Mouse (Mus musculus): ENCODE data around the gene Fam169a. TPM values are rescaled to one million over a fixed set of nuclear protein-coding genes. Genes with fewer than 3 reads are reported as not detected.
"Not testable (repeated sequence)": the region's sequence is repeated elsewhere in the genome, so short reads cannot be mapped to it uniquely, and the experiment has no call there.

Gene Fam169a
- total RNA-seq (2021) = 10 to 100 TPM; 51.9 to 53.1 TPM
- long read RNA-seq, experiment 1, full-length matches to known transcripts = 40 of 72 reads
- long read RNA-seq, experiment 1, partial matches to known transcripts = 4 of 72 reads
- long read RNA-seq, experiment 1, other reads (novel, unspliced or antisense) = 28 of 72 reads
- long read RNA-seq, experiment 2, full-length matches to known transcripts = 27 of 55 reads
- long read RNA-seq, experiment 2, partial matches to known transcripts = 7 of 55 reads
- long read RNA-seq, experiment 2, other reads (novel, unspliced or antisense) = 21 of 55 reads

DNA sequence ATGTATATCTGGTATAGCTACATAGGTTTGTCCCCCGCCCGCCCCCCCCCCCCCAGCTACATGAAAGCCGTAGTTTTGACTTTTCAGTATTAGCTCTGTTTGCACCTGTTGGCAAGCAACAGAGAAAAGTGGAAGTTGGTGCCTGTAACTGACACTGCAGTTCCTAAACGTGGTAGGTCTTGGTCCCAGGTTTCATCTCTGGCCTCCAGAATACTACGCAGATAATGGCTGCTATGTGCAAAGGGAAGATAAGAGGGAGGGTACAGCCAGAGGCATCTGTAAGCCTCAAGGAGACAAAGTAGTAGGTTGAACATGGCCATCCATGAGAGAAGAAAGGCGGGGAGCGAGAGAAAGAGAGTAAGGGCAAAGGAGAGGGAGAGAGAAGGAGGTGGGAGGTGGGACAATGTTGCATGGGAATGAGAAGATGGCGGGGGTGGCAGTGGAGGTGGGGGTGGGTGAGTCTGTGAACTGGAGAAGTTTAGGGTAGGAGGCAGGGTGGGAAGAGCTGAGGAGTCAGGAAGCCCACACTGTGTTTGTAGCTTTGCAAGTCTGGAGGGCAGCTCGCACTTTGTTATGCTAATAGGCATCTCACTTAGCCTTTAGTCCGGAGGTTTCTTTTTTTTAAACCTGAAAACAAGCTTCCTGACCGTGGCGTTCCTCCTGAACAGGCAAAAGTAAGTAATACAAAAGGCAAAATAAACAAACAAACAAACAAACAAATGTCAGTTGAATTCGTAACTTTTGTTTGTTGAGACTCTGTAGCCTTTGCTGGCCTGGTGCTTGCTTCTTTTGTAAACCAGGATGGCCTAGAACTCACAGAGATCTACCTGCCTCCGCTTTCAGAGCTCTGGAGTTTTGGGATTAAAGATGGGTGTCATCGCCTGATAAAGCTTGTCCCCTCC lies at the start of gene Fam169a:
Gene Fam169a, plus strand, starts transcription at position 638 of the 902 bp plus-strand sequence.
- no peak for DNase-seq (ENCODE audit: low spot score in 2 of 2)

DNA sequence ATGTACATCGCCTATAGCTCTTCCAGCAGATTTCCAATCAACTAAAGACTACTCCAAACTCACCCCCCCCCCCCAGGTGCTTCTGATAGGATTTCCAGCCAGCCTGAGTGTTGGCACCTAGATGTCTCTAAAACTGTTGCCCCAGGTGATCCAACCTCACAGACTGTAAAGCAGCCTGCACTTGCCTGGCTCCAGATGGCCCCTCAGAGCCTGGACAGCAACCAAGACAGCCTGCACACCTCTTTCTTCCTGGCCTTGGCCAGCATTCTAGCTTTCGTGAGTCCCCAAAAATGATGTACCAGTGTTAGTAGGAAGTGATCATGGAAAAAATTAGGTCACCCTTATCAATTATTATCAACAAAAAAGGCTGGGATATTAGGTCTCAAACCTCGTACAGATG lies 49.4 kb upstream of the Fam169a start:
- no peak for DNase-seq (ENCODE audit: low spot score in 2 of 2)

DNA sequence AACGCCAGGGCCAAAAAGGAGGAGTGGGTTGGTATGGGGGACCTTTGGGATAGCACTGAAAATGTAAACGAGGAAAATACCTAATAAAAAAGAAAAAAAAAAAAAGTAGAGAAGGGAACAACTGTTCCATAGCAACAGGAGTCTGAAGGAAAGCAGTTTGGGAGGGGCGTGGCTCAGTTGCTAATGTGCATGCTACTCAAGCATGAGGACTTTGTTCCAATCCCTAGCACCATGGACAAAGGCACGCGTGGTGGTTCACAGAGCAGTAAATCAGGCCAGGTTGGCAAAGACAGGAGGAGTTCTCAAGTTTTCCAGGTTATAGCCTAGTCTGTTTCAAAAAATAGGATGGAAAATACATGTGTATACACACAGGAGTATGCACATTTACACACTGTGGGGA lies 47.0 kb upstream of the Fam169a start:
- DNase-seq (ENCODE audit: low spot score in 2 of 2) = no peak

DNA sequence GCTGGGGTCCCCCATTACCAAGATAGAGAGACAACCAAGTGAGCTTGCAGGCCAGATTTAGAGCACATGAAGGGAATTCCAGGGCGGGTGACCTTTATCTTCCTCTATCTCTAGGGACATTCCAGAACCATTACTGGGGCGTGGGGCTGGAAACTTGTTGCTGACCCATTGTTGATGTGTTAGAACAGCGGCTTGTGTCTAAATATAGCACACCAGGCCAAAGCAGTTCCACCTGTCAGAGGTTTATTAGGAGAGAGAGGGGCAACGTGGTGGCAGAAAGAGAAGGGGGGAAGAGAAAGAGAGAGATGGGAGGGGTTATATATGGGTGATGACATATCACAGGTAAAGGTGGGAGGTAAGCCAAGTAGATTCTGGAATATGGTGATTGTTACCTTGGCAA lies 45.2 kb upstream of the Fam169a start:
- no peak for DNase-seq (ENCODE audit: low spot score in 2 of 2)

DNA sequence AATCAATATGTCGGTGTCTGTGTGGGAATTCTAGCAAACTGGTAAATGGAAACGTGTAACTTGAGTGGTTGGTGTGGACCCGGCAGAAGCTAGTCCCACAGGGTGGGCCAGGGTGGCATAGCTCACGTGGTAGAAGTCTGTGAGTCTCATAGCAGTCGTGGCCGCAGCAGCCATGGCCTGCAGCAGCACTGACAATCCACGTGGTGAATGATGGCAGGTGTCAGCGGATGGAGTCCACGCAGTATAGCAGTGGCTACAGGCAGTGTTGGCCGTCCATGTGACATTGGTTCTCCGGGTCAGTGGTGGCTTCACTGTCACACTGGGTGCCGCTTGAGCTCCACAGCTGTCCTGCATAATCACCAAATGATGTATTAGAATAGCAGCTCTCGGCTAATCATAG lies 37.0 kb upstream of the Fam169a start:
- DNase-seq (ENCODE audit: low spot score in 2 of 2) = no peak

DNA sequence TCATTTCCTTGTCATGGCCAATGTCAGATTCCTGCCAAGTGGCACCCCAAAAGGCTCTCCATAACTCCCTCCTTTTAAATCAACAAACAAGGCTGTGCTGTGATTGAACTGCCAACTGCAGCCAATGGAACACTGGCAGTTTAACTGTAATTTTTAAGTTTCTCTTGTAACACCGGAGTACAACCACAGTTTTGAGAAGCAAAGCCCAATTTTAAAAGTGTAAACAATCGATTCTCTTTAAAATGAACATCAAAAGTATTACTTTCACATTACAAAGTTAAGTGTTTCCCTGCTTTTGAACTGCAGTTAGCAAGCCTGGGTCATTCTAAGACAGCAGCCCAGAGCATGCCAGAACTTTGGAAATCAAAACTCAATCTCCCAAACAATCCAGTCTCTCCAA lies 32.8 kb upstream of the Fam169a start, which contains the start of gene 1700029F12Rik:
Gene 1700029F12Rik, minus strand, starts transcription at position 101 of the 400 bp plus-strand sequence.
- no peak for DNase-seq (ENCODE audit: low spot score in 2 of 2)

DNA sequence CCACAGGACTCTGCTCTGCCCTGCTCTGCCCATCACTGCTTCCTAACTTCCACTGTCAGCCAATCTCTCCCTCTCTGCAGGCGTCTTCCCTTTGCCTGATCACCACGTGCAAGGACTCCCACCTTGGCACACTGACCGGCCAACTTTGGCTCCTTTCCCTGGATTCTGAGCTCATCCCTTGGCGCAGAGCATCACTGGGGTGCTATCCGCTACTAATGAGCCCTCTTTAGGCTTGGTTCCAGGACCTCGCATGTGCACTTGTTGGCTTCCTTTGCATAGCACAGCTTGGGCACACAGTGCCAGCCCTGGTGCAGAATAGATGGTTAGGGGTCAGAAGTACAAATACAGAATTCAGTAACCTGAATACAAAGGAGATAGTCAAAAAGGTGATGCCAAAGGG lies 15.9 kb upstream of the Fam169a start:
- peak in 1 of 2 experiments; percentile 5 for DNase-seq (ENCODE audit: low spot score in 2 of 2)

DNA sequence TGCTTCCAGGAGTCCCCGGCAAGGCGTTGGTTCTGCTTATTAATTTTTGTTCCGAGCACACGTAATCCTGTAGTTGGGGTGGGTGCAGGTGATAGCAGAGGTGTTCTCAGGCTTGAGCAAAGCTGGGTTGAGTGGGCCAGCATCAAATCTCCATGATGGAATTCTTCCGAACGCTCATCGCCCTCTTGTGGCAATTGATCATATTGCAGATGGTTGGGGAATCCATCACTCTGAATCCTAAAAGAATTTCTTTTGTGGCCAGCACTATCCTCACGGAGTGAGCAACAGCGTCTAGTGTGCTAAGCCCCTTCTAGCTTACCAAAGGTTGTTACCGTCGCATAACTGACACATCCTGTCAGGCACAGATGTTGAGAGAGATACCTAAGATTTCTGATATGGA lies 14.4 kb upstream of the Fam169a start:
- peak; percentile 79 to 92 for DNase-seq (ENCODE audit: low spot score in 2 of 2)

DNA sequence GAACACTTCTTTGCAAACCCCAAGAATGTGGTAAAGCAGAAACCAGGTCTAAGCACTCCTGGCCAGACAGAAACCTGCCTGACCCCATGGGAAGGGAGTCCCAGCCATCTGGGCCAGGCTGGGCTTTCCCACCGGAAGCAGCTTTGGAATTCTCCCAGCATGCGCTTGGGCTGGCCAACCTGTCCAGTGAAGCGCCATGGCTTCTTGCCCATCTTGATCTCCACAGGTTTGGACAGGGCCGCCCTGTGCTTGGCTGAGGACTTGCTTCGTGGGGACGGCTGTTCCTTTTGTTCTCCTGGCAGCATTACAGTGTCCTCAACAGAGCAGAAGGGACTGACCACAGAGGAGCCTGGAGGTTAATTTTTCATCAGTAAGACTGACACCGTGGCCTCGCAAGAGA lies 13.2 kb upstream of the Fam169a start:
- DNase-seq (ENCODE audit: low spot score in 2 of 2) = no peak

DNA sequence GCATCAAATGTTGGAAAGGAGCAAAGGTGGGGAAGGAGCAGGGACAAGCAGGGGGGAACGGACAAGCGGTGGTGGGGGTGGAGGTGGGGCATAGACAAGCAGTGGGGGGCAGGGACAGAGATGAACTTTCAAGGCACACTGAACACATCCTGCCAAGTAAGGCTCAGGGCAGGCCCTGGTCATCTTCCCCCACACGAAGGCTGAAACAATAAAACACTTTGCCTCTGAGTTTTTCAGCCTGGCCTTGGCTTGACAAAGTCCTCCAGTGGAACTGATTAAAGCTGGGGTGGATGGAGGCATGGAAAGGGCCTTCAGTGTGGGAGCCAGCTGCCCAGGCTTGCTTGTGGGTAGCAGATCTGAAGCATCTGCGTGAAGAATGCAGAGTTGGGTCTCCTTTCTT lies 9.3 kb upstream of the Fam169a start:
- DNase-seq (ENCODE audit: low spot score in 2 of 2) = no peak

DNA sequence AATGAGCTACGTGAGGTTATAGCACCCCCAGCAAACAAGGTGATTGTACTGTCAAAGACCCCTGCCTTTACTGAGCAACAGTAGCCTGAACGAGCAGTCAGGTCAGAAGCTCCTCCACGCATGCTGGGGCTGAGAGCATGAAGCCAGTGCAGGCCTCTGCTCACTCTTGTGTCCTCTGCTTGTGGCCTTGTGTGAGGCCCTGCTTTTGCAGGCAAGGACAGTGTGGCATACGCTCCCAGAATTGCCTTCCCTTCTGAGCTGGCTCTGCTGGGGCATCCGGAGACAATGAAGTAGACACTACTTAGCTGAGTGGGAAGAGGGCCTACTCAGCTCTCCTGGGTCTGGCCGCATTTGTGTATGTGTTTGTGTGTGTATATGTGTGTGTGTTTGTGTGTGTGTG lies 7.3 kb upstream of the Fam169a start:
- no peak for DNase-seq (ENCODE audit: low spot score in 2 of 2)

DNA sequence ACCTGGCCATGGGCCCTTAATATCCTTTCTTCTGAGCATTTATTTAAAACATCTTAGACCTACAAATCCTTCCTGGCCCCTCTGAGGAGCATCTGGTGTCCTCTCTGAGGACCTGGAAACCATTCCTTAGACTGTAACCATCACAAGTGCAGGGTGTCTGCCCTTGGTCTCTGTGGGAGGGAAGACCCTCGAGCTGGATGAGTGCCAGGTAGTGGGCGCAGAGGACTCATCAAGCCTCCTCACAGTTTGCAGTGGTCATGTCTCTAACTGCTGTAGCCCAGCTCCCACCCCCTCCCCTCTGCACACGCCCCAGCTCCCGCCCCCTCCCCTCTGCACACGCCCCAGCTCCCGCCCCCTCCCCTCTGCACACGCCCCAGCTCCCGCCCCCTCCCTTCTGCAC lies 6.8 kb upstream of the Fam169a start:
- no peak for DNase-seq (ENCODE audit: low spot score in 2 of 2)

DNA sequence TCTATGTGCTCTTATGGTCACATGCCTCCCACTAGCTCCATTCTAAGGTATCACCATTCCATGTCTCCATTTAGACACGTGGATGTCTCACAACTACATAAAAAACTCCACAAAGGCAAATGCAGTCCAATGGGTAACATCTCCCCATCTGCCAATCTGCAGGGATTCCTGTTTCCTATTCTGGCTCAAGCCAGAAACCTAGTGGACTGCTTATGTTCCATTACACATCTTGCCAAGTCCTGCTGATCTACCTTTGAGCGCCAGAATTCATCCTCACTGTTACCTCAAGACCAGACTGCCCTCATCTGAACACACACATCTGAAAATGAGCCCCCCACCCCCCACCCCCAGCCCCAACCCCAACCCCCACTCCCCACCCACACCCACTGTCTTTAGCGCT lies 4.9 kb upstream of the Fam169a start:
- DNase-seq (ENCODE audit: low spot score in 2 of 2) = no peak

DNA sequence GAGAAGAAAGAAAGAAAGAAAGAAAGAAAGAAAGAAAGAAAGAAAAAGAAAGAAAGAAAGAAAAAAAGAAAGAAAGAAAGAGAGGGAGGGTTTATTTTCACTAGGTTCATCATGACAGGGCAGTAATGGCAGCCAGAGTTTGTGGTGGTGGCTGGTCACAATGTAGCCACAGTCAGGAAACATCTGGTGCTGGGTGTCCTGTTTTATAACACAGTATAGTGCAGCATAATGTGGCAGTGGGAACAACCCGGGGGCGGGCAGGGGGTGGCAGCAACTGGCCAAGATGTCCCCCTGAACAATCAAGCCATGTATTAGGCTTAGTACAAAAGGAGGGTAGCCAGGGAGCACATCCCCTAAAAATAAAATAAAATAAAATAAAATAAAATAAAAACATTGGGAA lies 3.7 kb upstream of the Fam169a start:
- DNase-seq (ENCODE audit: low spot score in 2 of 2) = no peak

DNA sequence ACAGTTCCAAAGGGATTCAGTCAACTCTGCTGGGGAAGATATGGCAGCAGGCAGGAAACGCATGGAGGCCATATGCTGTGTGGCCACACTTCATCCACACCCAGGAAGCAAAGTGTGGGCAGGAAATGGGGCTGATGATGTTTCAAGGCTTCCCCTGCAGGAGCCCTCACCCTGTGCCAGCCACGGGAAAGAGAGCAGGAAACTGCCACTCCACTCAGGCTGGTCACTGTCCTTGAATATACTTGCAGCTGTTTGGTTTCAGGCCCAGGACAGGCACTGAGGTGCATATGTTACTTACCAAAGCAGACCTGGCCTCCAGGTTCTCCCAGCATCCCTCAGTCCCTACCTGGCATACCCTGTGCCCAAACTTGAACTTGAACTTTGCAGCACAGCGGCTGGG lies 2.7 kb upstream of the Fam169a start:
- no peak for DNase-seq (ENCODE audit: low spot score in 2 of 2)

DNA sequence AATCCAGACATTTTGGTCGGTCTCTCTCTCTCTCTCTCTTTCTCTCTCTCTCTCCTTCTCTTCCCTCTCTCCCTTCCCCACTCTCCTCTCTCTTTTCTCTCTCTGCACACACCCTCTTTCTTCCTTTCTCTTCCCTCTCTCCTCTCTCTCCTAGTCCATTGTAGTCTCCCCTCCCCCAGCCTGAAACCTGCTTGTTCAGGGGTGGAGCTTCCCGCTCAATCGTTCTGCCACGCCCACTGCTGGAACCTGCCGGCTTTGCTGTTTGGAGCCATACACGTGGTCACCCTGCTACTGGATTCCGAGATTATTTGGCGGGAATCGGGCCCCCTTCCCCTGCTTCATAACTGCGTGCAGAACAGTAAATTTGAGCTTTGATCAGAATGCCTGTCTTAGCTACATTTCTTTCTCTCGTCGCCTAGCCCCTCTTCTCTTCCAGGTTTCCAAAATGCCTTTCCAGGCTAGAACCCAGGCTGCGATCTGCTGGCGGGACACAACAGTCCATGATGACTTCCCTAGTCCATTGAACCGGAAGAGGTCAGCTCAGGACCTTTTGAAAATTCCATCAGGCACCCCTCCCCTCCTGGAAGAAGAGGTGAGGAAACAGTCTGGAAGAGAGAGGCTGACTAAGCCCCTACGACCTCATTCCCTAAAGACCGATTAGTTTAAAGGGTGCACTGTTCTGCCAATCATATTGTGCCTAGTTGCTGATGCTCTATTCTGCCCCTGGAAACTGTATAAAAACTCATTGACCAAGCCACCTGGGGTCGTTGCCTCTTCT lies 2.1 kb upstream of the Fam169a start:
- DNase-seq (ENCODE audit: low spot score in 2 of 2) = not testable (repeated sequence)

DNA sequence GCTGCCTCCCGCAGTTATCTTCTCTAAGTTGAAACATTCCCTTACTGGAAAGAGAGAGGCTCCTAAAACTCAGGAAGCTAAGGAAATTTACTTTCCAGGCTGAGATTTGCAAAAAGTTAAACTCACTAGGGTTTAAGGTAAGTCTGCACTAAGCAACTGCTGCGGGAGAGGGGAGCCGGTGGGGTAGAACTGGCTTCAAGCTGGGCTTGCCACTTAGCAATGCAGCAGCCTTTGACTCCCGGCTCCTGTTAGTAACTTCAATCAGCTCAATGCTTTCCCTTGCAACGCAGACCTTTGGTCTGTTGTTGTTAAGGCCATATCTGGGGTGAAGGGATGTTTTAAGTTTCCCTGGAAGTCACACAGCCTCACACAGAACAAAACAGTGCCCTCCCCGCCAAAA lies 605 bp downstream of the Fam169a start:
- DNase-seq (ENCODE audit: low spot score in 2 of 2) = no peak

DNA sequence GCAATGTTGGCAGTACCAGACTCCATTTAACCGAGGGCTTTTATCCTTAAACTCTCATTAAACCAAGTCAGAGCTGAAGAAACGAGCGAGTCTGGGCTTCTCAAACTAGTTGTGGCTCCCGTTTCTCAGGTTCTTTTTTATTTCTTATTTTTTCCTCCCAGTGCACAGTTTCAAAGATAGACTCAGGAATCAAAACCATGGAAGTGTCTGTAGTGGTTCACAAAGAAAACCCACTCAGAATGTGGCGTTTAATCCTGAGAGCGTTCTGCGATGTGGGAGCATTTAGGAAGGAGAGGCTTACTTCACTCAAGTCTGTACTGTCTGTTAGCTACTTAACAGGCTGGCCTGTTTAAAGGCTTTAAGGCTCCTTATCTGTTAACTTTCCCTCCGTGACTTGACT lies 1.1 kb downstream of the Fam169a start:
- DNase-seq (ENCODE audit: low spot score in 2 of 2) = no peak

DNA sequence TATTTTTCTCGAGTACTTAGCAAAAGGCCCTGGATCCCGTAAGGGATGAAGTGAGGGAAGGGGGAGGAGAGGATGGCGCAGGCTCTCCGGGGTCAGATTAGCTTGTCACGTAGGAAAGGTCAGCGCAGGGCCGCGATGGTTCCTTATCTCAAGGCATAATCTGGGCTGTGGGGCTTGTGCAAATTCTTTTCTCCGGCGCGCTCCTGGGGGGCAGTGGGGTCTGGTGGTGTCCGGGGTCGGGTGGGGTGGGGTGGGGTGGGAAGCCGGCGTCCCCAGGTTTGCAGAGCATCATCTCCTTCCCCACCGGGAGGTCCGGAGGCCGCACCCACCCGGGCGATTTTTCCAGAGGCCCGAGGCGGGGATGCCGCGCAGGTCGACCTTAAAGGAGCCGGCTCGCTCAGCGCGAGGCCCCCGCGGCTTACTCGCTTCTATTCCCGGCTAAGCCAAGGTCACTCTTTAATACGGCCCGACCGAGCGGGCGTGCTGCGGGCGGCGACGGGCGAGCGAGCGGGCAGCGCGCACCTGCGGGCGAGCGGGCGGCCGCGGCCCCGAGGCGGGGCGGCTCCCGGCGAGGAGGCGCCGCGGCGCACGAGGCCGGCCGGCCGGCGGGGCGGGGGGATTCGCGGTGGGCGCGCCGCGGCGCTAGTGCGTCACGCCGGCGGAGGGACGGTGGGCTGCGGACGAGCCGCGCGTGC lies 4.0 kb downstream of the Fam169a start:
- DNase-seq (ENCODE audit: low spot score in 2 of 2) = peak; percentile 30 to 40

DNA sequence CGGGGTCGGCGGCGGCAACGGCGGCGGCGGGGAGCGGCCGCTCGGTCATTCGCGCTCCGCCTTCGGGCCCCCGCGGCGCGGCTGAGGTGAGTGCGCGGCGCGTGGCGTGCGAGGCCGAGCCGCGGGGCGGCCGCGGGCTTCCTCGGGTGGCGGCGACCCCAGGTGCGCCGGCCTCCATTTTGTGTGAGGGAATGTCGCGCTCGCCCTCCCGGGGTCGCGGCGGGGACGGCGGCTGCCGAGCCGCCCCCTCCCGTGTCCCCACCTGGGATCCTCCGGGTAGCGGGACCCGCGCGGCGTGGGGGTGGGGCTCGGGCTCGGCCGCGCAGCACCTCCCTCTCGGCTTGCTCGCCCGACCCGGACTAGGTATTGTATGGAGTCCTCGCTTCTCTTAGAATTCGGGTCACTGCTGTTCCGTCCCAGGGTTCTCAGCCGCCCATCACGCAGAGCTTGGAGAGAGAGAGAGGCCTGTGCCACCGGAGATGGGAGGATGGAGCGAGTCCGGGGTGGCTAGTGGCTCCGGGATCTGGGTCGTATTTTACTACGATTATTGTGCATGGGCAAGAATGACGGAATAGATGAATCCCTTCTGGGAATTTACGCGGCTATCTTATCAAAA lies 4.6 kb downstream of the Fam169a start:
- DNase-seq (ENCODE audit: low spot score in 2 of 2) = peak; percentile 43 to 53

DNA sequence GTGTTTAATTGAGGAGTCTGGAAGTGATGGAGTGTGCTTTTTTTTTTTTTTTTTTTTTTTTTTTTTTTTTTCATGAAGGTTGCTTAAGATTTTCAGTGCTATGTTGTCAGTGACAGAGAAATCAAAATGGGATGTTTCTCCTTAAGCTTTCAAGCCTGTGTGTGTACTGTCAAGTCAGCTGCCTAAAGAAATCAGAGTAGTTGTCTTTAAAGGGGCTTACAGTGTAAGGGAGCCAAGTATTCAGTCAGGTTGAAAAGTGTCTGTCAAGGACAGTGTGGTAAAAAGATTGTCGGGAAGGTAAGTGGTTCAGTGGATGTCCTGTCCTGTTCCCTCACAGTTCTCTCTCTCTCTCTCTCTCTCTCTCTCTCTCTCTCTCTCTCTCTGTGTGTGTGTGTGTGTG lies 6.4 kb downstream of the Fam169a start:
- no peak for DNase-seq (ENCODE audit: low spot score in 2 of 2)
